Mouse (Mus musculus): ENCODE data around the gene Rpl41. TPM values are rescaled to one million over a fixed set of nuclear protein-coding genes. Genes with fewer than 3 reads are reported as not detected.
A peak's percentile ranks its signal among the peaks of the same experiment; 100 is the strongest.

Gene Rpl41
- polyA plus RNA-seq (2015; fragmentation: Nextera tagmentation; extraction: Ambion mirVana), result 2,058 and 2,065 TPM in 2 replicates

DNA sequence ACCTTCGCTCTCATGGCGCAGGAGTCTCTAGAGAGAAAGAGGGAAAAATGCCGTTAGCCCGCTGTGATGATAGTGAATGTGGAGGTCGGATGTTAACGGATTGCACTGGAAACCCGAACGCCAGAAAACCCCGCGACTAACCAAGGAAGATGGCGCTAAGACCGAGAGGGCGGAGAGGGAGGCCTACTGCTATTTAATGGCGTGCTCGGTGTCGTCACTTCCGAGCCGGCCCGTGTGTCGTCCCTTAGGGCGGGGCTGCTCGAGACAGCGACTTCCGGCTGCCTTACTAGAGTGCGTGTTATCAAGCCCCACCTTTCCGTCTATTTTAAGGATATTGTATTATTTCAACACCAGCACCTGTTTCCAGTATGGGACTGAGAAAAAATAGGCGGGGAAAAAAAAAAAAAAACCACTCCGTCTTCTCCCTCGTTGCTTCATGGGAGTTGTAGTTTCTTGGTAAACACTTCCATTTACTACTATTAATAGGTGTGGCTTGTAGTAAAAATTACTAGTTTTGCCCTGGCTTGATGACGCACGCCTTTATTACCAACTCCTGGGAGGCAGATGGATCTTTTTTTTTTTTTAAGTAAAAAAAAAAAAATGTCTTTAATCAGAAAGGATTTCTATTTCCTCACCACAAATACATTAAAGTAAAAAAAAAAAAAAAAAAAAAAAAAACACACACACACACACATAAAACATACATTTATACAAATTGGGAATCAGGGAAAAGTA is at the start of gene Rpl41:
TSS of gene Rpl41 (minus strand) at position 359 of the 735 bp plus-strand sequence.
- Histone ChIP-seq H3K9ac (replicated peaks) (peak within 1 kb of the TSS; percentile 84), H3K27ac (ENCODE audit: low read depth) (peak within 1 kb of the TSS; percentile 92), H3K27me3 (ENCODE audit: insufficient read depth, low read length) (no peaks in the 10 kb centered on the region), H3K4me1 (ENCODE audit: insufficient read depth) (peaks cover 9% of the 10 kb centered on the region), H3K4me2 (ENCODE audit: low read depth, low read length) (peak within 1 kb of the TSS; percentile 91), H3K36me3 (replicated peaks; ENCODE audit: insufficient read depth, low read length) (peaks cover 16% of the 10 kb centered on the region), H3K9me3 (ENCODE audit: low read length) (no peaks in the 10 kb centered on the region), H3K4me3 (ENCODE audit: low read depth, low read length) (peak within 1 kb of the TSS; percentile 90)
- WGBS (ENCODE audit: insufficient replicate concordance), result under 1% methylated on average over 31 of the region's 31 CpGs
- peak; percentile 94 for DNase-seq
- TF ChIP-seq EP300 (IDR thresholded peaks at IDR 0.05; ENCODE audit: low read depth) (peak; percentile 84), CTCF (IDR thresholded peaks at IDR 0.05; ENCODE audit: low read depth) (0 out of 2 replicates have a peak, but pooled peaks have one; percentile 5)
- peak; percentile 84 for ATAC-seq

DNA sequence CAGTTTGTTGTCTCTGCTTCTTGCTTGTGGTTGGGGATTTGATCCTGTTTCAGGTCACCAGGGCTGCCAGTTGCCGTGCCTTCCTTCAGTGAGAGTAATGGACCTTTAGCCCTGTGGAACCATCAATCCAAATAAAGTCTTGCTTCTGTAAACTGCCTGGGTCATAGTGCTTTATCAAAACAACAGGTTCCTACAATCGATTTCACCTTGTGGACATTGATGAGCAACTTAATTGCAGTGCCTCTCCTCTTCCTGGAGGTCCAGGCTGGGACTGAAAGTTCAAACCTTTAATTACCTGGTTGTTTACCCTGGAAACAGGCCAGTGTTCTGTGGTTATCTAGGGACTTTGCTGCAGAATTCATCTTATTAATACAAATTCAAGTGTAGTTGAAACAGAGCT is 49.4 kb upstream of the Rpl41 start:
- TF ChIP-seq CTCF (IDR thresholded peaks at IDR 0.05; ENCODE audit: low read depth), result no peak
- TF ChIP-seq EP300 (IDR thresholded peaks at IDR 0.05; ENCODE audit: low read depth), result peak; percentile 66
- 33% methylated on average over 2 of the region's 2 CpGs for WGBS (ENCODE audit: insufficient replicate concordance)
- DNase-seq (no peak), ATAC-seq (peak; percentile 75)
- H3K4me1 ChIP-seq (ENCODE audit: insufficient read depth), result peaks cover 5% of the 10 kb centered on the region; the same call in 1 of the 2 replicates
- H3K36me3 ChIP-seq (replicated peaks; ENCODE audit: insufficient read depth, low read length), result no peaks in the 10 kb centered on the region
- H3K4me2 ChIP-seq (ENCODE audit: low read depth, low read length), result no peak overlapping the region
- no peak overlapping the region for H3K4me3 ChIP-seq (ENCODE audit: low read depth, low read length)
- no peak overlapping the region for H3K9ac ChIP-seq (replicated peaks)
- peak overlapping the region; percentile 16; the same call in 1 of the 2 replicates for H3K27ac ChIP-seq (ENCODE audit: low read depth)
- H3K27me3 ChIP-seq (ENCODE audit: insufficient read depth, low read length), result no peaks in the 10 kb centered on the region
- H3K9me3 ChIP-seq (ENCODE audit: low read length), result no peaks in the 10 kb centered on the region

DNA sequence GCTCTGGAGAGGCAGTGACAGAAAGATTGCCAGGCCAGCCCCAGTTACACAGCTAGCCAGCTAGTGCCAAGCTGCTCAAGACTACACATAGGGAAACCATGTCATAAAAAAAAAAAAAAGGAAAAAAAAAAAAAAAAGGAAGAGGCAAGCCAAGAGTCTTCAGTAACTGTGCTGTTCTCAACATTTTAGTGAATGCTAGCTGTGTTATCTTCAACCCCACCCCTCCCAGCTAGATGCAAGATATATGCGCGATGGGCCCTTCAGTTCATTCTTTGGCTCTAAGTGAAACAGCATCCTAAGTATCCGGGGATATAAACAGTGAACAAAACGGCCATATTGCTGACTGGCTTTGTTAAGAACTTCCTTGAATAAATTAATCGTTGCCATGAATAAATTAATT is 43.7 kb upstream of the Rpl41 start:
- Histone ChIP-seq H3K9me3 (ENCODE audit: low read length) (no peaks in the 10 kb centered on the region), H3K27ac (ENCODE audit: low read depth) (no peak overlapping the region), H3K4me2 (ENCODE audit: low read depth, low read length) (no peak overlapping the region), H3K4me3 (ENCODE audit: low read depth, low read length) (no peak overlapping the region), H3K9ac (replicated peaks) (no peak overlapping the region), H3K36me3 (replicated peaks; ENCODE audit: insufficient read depth, low read length) (no peaks in the 10 kb centered on the region), H3K4me1 (ENCODE audit: insufficient read depth) (peaks cover 4% of the 10 kb centered on the region; the same call in 1 of the 2 replicates), H3K27me3 (ENCODE audit: insufficient read depth, low read length) (peaks cover 29% of the 10 kb centered on the region)
- 64% methylated on average over 5 of the region's 5 CpGs for WGBS (ENCODE audit: insufficient replicate concordance)
- TF ChIP-seq CTCF (IDR thresholded peaks at IDR 0.05; ENCODE audit: low read depth), result no peak
- no peak for TF ChIP-seq EP300 (IDR thresholded peaks at IDR 0.05; ENCODE audit: low read depth)
- ATAC-seq (no peak), DNase-seq (no peak)

DNA sequence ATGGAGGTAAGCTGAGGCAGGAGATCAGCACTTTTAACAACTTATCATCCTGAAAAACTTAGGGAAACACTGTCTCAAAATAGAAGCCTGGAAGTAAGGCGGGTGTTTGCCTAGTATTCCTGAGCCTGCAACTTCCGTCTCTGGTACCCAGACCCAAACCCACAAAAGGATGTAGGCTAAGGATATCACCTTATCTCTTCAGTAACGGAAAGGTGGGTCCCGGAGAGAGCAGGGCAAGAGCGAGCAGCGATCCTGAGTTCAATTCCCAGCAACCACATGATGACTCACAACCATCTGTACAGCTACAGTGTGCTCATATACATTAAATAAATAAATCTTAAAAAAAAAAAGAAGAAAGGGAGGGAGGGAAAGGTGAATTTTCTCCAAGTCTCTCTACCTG is 42.3 kb upstream of the Rpl41 start:
- 59% methylated on average over 6 of the region's 6 CpGs for WGBS (ENCODE audit: insufficient replicate concordance)
- Histone ChIP-seq H3K4me1 (ENCODE audit: insufficient read depth) (peaks cover 4% of the 10 kb centered on the region; the same call in 1 of the 2 replicates), H3K4me3 (ENCODE audit: low read depth, low read length) (no peak overlapping the region), H3K36me3 (replicated peaks; ENCODE audit: insufficient read depth, low read length) (no peaks in the 10 kb centered on the region), H3K9ac (replicated peaks) (no peak overlapping the region), H3K27me3 (ENCODE audit: insufficient read depth, low read length) (peaks cover 40% of the 10 kb centered on the region), H3K4me2 (ENCODE audit: low read depth, low read length) (no peak overlapping the region), H3K9me3 (ENCODE audit: low read length) (no peaks in the 10 kb centered on the region), H3K27ac (ENCODE audit: low read depth) (no peak overlapping the region)
- ATAC-seq (no peak), DNase-seq (no peak)
- TF ChIP-seq EP300 (IDR thresholded peaks at IDR 0.05; ENCODE audit: low read depth) (no peak), CTCF (IDR thresholded peaks at IDR 0.05; ENCODE audit: low read depth) (no peak)

DNA sequence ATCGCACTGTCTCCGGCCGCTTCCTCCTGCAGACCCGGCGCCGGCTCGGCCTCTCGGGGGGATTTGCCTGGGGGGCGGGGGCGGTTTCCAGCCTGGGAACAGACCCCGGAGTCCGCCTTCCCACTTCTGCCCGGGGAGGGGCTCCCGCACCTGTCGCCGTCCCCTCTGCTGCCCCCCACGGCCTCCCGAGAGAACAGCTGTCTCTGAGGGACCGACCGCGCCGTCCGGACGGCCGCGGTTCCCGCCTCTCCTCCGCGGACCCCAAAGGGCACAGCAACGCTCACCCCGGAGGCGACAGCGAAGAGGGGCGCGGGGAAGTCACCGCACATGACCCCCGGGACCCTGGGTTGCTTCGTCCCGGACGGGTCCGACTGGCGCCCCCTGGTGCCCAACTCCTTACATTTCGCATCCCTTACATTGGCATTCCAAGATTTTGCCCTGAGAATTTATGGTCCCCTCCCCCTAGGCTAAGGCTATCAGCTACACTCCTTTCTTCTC is 41.1 kb upstream of the Rpl41 start:
- peak; percentile 77 for TF ChIP-seq CTCF (IDR thresholded peaks at IDR 0.05; ENCODE audit: low read depth)
- no peak for TF ChIP-seq EP300 (IDR thresholded peaks at IDR 0.05; ENCODE audit: low read depth)
- Histone ChIP-seq H3K4me1 (ENCODE audit: insufficient read depth) (peaks cover 4% of the 10 kb centered on the region; the same call in 1 of the 2 replicates), H3K4me2 (ENCODE audit: low read depth, low read length) (peak overlapping the region; percentile 96), H3K9ac (replicated peaks) (peak overlapping the region; percentile 67), H3K36me3 (replicated peaks; ENCODE audit: insufficient read depth, low read length) (no peaks in the 10 kb centered on the region), H3K4me3 (ENCODE audit: low read depth, low read length) (peak overlapping the region; percentile 79), H3K27me3 (ENCODE audit: insufficient read depth, low read length) (peaks cover 40% of the 10 kb centered on the region), H3K27ac (ENCODE audit: low read depth) (peak overlapping the region; percentile 93), H3K9me3 (ENCODE audit: low read length) (no peaks in the 10 kb centered on the region)
- ATAC-seq (peak; percentile 33), DNase-seq (peak; percentile 71)
- under 1% methylated on average over 35 of the region's 43 CpGs for WGBS (ENCODE audit: insufficient replicate concordance)

DNA sequence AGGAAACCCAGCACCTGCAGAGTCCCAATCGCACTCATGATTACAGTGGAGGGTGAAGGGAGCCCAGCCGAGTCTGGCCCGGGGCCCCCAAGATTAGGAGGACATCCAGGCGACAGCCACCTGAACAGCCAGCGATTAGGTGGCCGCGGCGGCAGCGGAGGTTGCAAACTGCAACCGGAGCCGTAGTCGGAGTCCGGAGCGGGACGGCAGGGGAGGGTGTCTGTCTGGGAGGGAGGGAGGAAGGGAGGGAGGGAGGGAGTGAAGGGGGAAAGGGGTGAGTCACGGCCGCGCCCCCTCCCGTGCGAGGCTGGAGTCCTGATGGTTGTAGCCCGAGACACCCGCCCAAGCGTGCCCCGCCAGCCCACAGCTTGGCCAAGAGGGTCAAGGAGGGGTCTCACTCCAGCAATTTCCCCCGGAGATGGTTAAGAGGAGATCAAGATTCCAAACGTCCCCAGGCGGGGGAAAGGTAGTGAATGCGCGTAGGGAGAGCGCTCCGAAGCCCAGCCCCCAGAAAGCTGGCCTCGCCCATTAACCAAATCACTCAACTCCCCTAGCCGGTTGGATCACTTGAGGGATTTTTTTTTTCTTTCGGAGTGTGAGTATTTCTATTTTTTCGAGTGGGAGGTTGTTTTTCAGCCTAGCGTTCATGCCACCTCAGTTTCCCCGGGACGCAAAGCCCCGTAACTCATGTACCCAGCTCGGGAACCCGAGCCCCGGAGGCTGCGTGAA is 40.5 kb upstream of the Rpl41 start, which contains the start of gene Erbb3:
TSS of gene Erbb3 (minus strand) at position 189 of the 729 bp plus-strand sequence.
- under 1% methylated on average over 42 of the region's 43 CpGs for WGBS (ENCODE audit: insufficient replicate concordance)
- Histone ChIP-seq H3K9ac (replicated peaks) (peak within 1 kb of the TSS; percentile 67), H3K36me3 (replicated peaks; ENCODE audit: insufficient read depth, low read length) (no peaks in the 10 kb centered on the region), H3K27ac (ENCODE audit: low read depth) (peak within 1 kb of the TSS; percentile 93), H3K4me1 (ENCODE audit: insufficient read depth) (peaks cover 4% of the 10 kb centered on the region; the same call in 1 of the 2 replicates), H3K9me3 (ENCODE audit: low read length) (no peaks in the 10 kb centered on the region), H3K27me3 (ENCODE audit: insufficient read depth, low read length) (peaks cover 40% of the 10 kb centered on the region), H3K4me2 (ENCODE audit: low read depth, low read length) (peak within 1 kb of the TSS; percentile 96), H3K4me3 (ENCODE audit: low read depth, low read length) (peak within 1 kb of the TSS; percentile 79)
- TF ChIP-seq EP300 (IDR thresholded peaks at IDR 0.05; ENCODE audit: low read depth), result no peak
- no peak for TF ChIP-seq CTCF (IDR thresholded peaks at IDR 0.05; ENCODE audit: low read depth)
- ATAC-seq (peak; percentile 76), DNase-seq (peak; percentile 76)

All from liver, postnatal 0 days (tissue).